Mouse (Mus musculus) neural tube, embryonic 12.5 days (tissue): ENCODE results near the gene Wnk4. TPM values are rescaled to one million over a fixed set of nuclear protein-coding genes. Genes with fewer than 3 reads are reported as not detected.

Experiments used
- ATAC-seq: fragments of 200-750 bp; cut with Nextera tagmentation; 2 replicates; pipeline ENCODE4 v1.8.0; 2017; ENCODE audit warnings: low read depth, mild to moderate bottlenecking, moderate TSS enrichment, moderate library complexity; ENCODE audit not compliant: low FRiP score
- H3K27ac ChIP-seq: fragments of 300-500 bp; sonication (generic); 2 replicates; pipeline ENCODE4 v1.5.1; 2016
- H3K27me3 ChIP-seq: fragments of 300-500 bp; sonication (generic); replicated peaks from 2 replicates; pipeline ENCODE4 v1.6.1; 2016; ENCODE audit warnings: mild to moderate bottlenecking
- H3K36me3 ChIP-seq: fragments of 300-500 bp; sonication (generic); 2 replicates; pipeline ENCODE4 v1.6.1; 2016; ENCODE audit warnings: mild to moderate bottlenecking
- H3K4me1 ChIP-seq: fragments of 300-500 bp; sonication (generic); 2 replicates; pipeline ENCODE4 v1.6.1; 2016
- H3K4me2 ChIP-seq: fragments of 300-500 bp; sonication (generic); replicated peaks from 2 replicates; pipeline ENCODE4 v1.6.1; 2016; ENCODE audit warnings: mild to moderate bottlenecking
- H3K4me3 ChIP-seq: fragments of 300-500 bp; sonication (generic); 2 replicates; pipeline ENCODE4 v1.5.1; 2016
- H3K9ac ChIP-seq: fragments of 300-500 bp; sonication (generic); 2 replicates; pipeline ENCODE4 v1.6.1; 2016; ENCODE audit warnings: mild to moderate bottlenecking
- H3K9me3 ChIP-seq: fragments of 300-500 bp; sonication (generic); 2 replicates; pipeline ENCODE4 v1.6.1; 2016; ENCODE audit warnings: mild to moderate bottlenecking
- WGBS: fragments of 180-500 bp; shearing (Covaris S2); methylation state at CpG from one replicate; pipeline ENCODE4 v1.1.7; 2016; 5-methylcytosine and 5-hydroxymethylcytosine counted together
- polyA plus RNA-seq: library from polyadenylated mRNA; unstranded; fragments of >200 nt; fragmentation: Nextera tagmentation; extraction: Ambion mirVana; gene quantifications from 2 replicates; pipeline ENCODE4 v1.2.1, GENCODE M21; 2016

The Wnk4 gene
- polyA plus RNA-seq, 1 experiment from 2014 or later = 6.2 TPM

GRCm38 (mm10) chr11:101263989-101264280 lies 3.6 kb downstream of the Wnk4 start:
- WGBS = 5% methylated on average over 3 of the region's 3 CpGs
- Histone ChIP-seq H3K9me3 (no peaks in the 10 kb centered on the region), H3K27me3 (peaks cover 69% of the 10 kb centered on the region), H3K4me1 (peaks cover 53% of the 10 kb centered on the region), H3K4me2 (peak overlapping the region; percentile 95; the same call in 1 of the 2 replicates), H3K27ac (no peak overlapping the region), H3K4me3 (no peak overlapping the region), H3K9ac (no peak overlapping the region), H3K36me3 (no peaks in the 10 kb centered on the region; the same call in 1 of the 2 replicates)
- ATAC-seq = no peak

GRCm38 (mm10) chr11:101264954-101265471 lies 4.6 kb downstream of the Wnk4 start:
- Histone ChIP-seq H3K9ac (peak overlapping the region; percentile 22; the same call in 1 of the 2 replicates), H3K27ac (no peak overlapping the region), H3K9me3 (no peaks in the 10 kb centered on the region), H3K4me1 (peaks cover 42% of the 10 kb centered on the region), H3K36me3 (no peaks in the 10 kb centered on the region), H3K27me3 (peaks cover 71% of the 10 kb centered on the region), H3K4me2 (peak overlapping the region; percentile 61), H3K4me3 (peak overlapping the region; percentile 27)
- 2% methylated on average over 31 of the region's 31 CpGs for WGBS
- no peak for ATAC-seq

GRCm38 (mm10) chr11:101265906-101266305 lies 5.5 kb downstream of the Wnk4 start:
- no peaks in the 10 kb centered on the region for H3K36me3 ChIP-seq
- no peak overlapping the region for H3K9ac ChIP-seq
- peaks cover 69% of the 10 kb centered on the region for H3K27me3 ChIP-seq
- peaks cover 33% of the 10 kb centered on the region for H3K4me1 ChIP-seq
- no peak for ATAC-seq
- H3K4me3 ChIP-seq = no peak overlapping the region
- H3K4me2 ChIP-seq = no peak overlapping the region
- no peaks in the 10 kb centered on the region for H3K9me3 ChIP-seq
- no peak overlapping the region for H3K27ac ChIP-seq
- WGBS = 31% methylated on average over 6 of the region's 6 CpGs

- H3K9me3 ChIP-seq = no peaks in the 10 kb centered on the region
- no peak for ATAC-seq
- H3K4me3 ChIP-seq = no peak overlapping the region
- H3K4me1 ChIP-seq = peaks cover 7% of the 10 kb centered on the region
- 38% methylated on average over 10 of the region's 10 CpGs for WGBS
- H3K4me2 ChIP-seq = no peak overlapping the region
- H3K9ac ChIP-seq = no peak overlapping the region
- no peaks in the 10 kb centered on the region for H3K36me3 ChIP-seq
- H3K27me3 ChIP-seq = peaks cover 33% of the 10 kb centered on the region
- H3K27ac ChIP-seq = no peak overlapping the region
Measured at GRCm38 (mm10) chr11:101269577-101270116, 9.3 kb downstream of the Wnk4 start.

GRCm38 (mm10) chr11:101272446-101272845 lies 12.1 kb downstream of the Wnk4 start:
- no peak for ATAC-seq
- H3K9ac ChIP-seq = no peak overlapping the region
- no peaks in the 10 kb centered on the region for H3K9me3 ChIP-seq
- no peak overlapping the region for H3K4me2 ChIP-seq
- H3K4me3 ChIP-seq = no peak overlapping the region
- no peak overlapping the region for H3K27ac ChIP-seq
- H3K27me3 ChIP-seq = peaks cover 12% of the 10 kb centered on the region; the same call in 1 of the 2 replicates
- WGBS = 86% methylated on average over 3 of the region's 3 CpGs
- 0 out of 2 replicates have a peak, but pooled peaks cover 6% of the 10 kb centered on the region for H3K36me3 ChIP-seq
- H3K4me1 ChIP-seq = peaks cover 15% of the 10 kb centered on the region

GRCm38 (mm10) chr11:101275309-101275708 lies 14.9 kb downstream of the Wnk4 start:
- 74% methylated on average over 4 of the region's 4 CpGs for WGBS
- H3K9me3 ChIP-seq = no peaks in the 10 kb centered on the region
- peaks cover 24% of the 10 kb centered on the region for H3K4me1 ChIP-seq
- no peak overlapping the region for H3K9ac ChIP-seq
- no peak overlapping the region for H3K27ac ChIP-seq
- ATAC-seq = no peak
- 0 out of 2 replicates have a peak, but pooled peaks cover 6% of the 10 kb centered on the region for H3K36me3 ChIP-seq
- no peaks in the 10 kb centered on the region for H3K27me3 ChIP-seq
- H3K4me2 ChIP-seq = no peak overlapping the region
- H3K4me3 ChIP-seq = no peak overlapping the region

- Histone ChIP-seq H3K27ac (no peak overlapping the region), H3K27me3 (no peaks in the 10 kb centered on the region), H3K4me3 (0 out of 2 replicates have a peak overlapping the region, but pooled peaks have one; percentile 1), H3K4me2 (peak overlapping the region; percentile 93), H3K9ac (peak overlapping the region; percentile 40), H3K4me1 (peaks cover 24% of the 10 kb centered on the region), H3K36me3 (0 out of 2 replicates have a peak, but pooled peaks cover 6% of the 10 kb centered on the region), H3K9me3 (no peaks in the 10 kb centered on the region)
- ATAC-seq = no peak
- WGBS = 29% methylated on average over 27 of the region's 27 CpGs
Measured at GRCm38 (mm10) chr11:101276319-101277070, 16.1 kb downstream of the Wnk4 start.

GRCm38 (mm10) chr11:101277381-101278222 lies 17.2 kb downstream of the Wnk4 start:
- peak overlapping the region; percentile 73 for H3K4me3 ChIP-seq
- H3K27ac ChIP-seq = no peak overlapping the region
- no peaks in the 10 kb centered on the region for H3K27me3 ChIP-seq
- H3K4me1 ChIP-seq = peaks cover 24% of the 10 kb centered on the region
- WGBS = 65% methylated on average over 12 of the region's 12 CpGs
- ATAC-seq = no peak
- peak overlapping the region; percentile 73 for H3K9ac ChIP-seq
- H3K4me2 ChIP-seq = peak overlapping the region; percentile 93
- 0 out of 2 replicates have a peak, but pooled peaks cover 6% of the 10 kb centered on the region for H3K36me3 ChIP-seq
- no peaks in the 10 kb centered on the region for H3K9me3 ChIP-seq

GRCm38 (mm10) chr11:101278223-101279192 lies 18.1 kb downstream of the Wnk4 start, which contains the start of the genes Cntd1 and Coa3:
Gene Cntd1, plus strand, starts transcription at chr11:101279012.
Gene Coa3, minus strand, starts transcription at chr11:101279114.
- Histone ChIP-seq H3K27me3 (no peaks in the 10 kb centered on the region), H3K4me1 (peaks cover 24% of the 10 kb centered on the region), H3K36me3 (0 out of 2 replicates have a peak, but pooled peaks cover 6% of the 10 kb centered on the region), H3K9me3 (no peaks in the 10 kb centered on the region), H3K9ac (peak within 1 kb of the TSS; percentile 73), H3K27ac (no peak within 1 kb of the TSS), H3K4me2 (peak within 1 kb of the TSS; percentile 93), H3K4me3 (peak within 1 kb of the TSS; percentile 73)
- 9% methylated on average over 45 of the region's 45 CpGs for WGBS
- peak; percentile 94 for ATAC-seq

- peak; percentile 22; the same call in 1 of the 2 replicates for ATAC-seq
- Histone ChIP-seq H3K4me3 (peak overlapping the region; percentile 73), H3K4me2 (peak overlapping the region; percentile 93), H3K36me3 (0 out of 2 replicates have a peak, but pooled peaks cover 6% of the 10 kb centered on the region), H3K9me3 (no peaks in the 10 kb centered on the region), H3K9ac (no peak overlapping the region), H3K4me1 (peaks cover 24% of the 10 kb centered on the region), H3K27ac (no peak overlapping the region), H3K27me3 (no peaks in the 10 kb centered on the region)
- WGBS = 64% methylated on average over 14 of the region's 14 CpGs
Measured at GRCm38 (mm10) chr11:101279193-101279569, 18.8 kb downstream of the Wnk4 start.

- no peak overlapping the region for H3K4me3 ChIP-seq
- 35% methylated on average over 7 of the region's 7 CpGs for WGBS
- H3K36me3 ChIP-seq = 0 out of 2 replicates have a peak, but pooled peaks cover 8% of the 10 kb centered on the region
- H3K4me1 ChIP-seq = peaks cover 24% of the 10 kb centered on the region
- H3K4me2 ChIP-seq = no peak overlapping the region
- no peak overlapping the region for H3K9ac ChIP-seq
- no peak for ATAC-seq
- no peaks in the 10 kb centered on the region for H3K9me3 ChIP-seq
- H3K27me3 ChIP-seq = no peaks in the 10 kb centered on the region
- no peak overlapping the region for H3K27ac ChIP-seq
Measured at GRCm38 (mm10) chr11:101280837-101281236, 20.5 kb downstream of the Wnk4 start.
